Mouse (Mus musculus) hindbrain, postnatal 0 days (tissue): Measurements from ENCODE around the gene Gm21981. TPM values are rescaled to one million over a fixed set of nuclear protein-coding genes. Genes with fewer than 3 reads are reported as not detected.
A peak's percentile ranks its signal among the peaks of the same experiment; 100 is the strongest.

Experiments
- ATAC-seq: fragments of 200-750 bp; cut with Nextera tagmentation; 2 replicates; pipeline ENCODE4 v1.8.0; 2017; ENCODE audit warnings: mild to moderate bottlenecking, moderate TSS enrichment, moderate library complexity
- DNase-seq: peaks from one replicate; pipeline ENCODE4 v3.0.0-alpha.2; 2015; ENCODE audit warnings: low spot score
- H3K27ac ChIP-seq: fragments of 300-500 bp; sonication (generic); 2 replicates; pipeline ENCODE4 v1.5.1; 2014; ENCODE audit warnings: mild to moderate bottlenecking
- H3K27me3 ChIP-seq: fragments of 300-500 bp; sonication (generic); 2 replicates; pipeline ENCODE4 v1.6.1; 2014; ENCODE audit warnings: low read length, mixed read lengths; ENCODE audit not compliant: insufficient read depth
- H3K36me3 ChIP-seq: fragments of 300-500 bp; sonication (generic); 2 replicates; pipeline ENCODE4 v1.6.1; 2014; ENCODE audit warnings: low read length, mixed read lengths; ENCODE audit not compliant: insufficient read depth
- H3K4me1 ChIP-seq: fragments of 300-500 bp; sonication (generic); 2 replicates; pipeline ENCODE4 v1.6.1; 2014; ENCODE audit warnings: antibody characterized with exemption, low read length, mixed read lengths; ENCODE audit not compliant: insufficient read depth
- H3K4me2 ChIP-seq: fragments of 300-500 bp; sonication (generic); 2 replicates; pipeline ENCODE4 v1.6.1; 2014; ENCODE audit warnings: low read depth, mild to moderate bottlenecking, low read length, moderate library complexity, mixed read lengths
- H3K4me3 ChIP-seq: fragments of 300-500 bp; sonication (generic); 2 replicates; pipeline ENCODE4 v1.5.1; 2014; ENCODE audit warnings: low read length
- H3K9ac ChIP-seq: fragments of 300-500 bp; sonication (generic); replicated peaks from 2 replicates; pipeline ENCODE4 v1.6.1; 2014; ENCODE audit warnings: mild to moderate bottlenecking, low read length, moderate library complexity, mixed read lengths
- H3K9me3 ChIP-seq: fragments of 300-500 bp; sonication (generic); 2 replicates; pipeline ENCODE4 v1.6.1; 2016; ENCODE audit warnings: low read length, mixed read lengths
- CTCF ChIP-seq: IDR thresholded peaks from 2 replicates; pipeline ENCODE4 v1.5.1; 2016; ENCODE audit warnings: antibody characterized with exemption, control low read depth, low read depth
- WGBS: fragments of 180-500 bp; shearing (Covaris S2); extraction: QIAGEN DNeasy Blood & Tissue Kit; methylation state at CpG from one replicate; pipeline ENCODE4 v1.1.7; 2014; 5-methylcytosine and 5-hydroxymethylcytosine counted together
- polyA plus RNA-seq: library from polyadenylated mRNA; unstranded; fragments of >200 nt; fragmentation: Nextera tagmentation; extraction: Ambion mirVana; gene quantifications from 2 replicates; pipeline ENCODE4 v1.2.1, GENCODE M21; 2015
- total RNA-seq: library from RNA; depleted of rRNA; stranded (reverse); fragments of >200 nt; gene quantifications from 2 replicates; pipeline ENCODE4 v1.2.3, GENCODE M21; 2014

The Gm21981 gene
- total and polyA plus RNA-seq, 2 experiments from 2014 or later: 0.85 to 8.3 TPM

DNA sequence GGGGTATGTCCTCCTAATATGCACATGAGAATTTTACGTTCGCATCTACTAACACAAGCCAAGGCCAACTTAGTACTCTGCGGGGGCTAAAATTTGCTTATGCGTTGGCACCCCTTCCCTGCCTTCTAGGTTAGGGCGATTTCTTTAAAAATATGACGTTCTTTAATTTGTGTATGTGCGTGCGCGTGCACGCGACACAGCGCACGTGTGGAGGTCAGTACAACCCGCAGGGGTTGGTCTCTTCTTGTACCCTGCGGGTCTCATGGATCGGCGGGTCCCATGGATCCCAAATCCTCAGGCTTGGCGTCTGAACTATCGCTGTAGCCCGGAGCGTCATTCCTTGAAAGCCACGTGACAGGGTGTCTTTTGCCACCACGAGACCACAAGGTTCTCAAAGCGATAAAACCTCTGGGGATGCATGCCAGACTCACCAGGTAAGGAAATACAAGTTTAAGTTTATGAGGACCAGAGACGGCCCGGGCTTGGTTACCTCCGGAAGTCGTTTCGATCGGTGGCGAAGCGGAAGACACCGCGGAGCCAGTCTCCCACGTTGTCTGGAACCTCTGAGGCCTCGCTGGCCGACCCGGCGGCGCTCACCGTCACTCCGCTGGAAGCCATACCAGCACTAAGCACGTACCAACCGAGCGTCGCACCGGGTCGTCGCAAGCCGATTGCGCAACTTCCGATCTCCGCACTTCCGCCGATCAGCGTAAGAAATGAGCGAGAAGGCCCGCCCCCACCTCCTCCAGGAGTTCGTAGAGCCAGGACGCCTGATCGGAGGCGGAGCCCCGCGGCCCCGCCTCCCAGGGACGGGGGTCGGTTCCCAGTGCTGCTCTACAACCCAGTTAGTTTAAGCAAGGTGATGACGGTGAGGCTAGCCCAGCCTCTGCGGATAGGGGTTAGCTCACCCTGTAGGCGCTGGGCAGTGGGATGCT, 6.6 kb downstream of the Gm21981 start:
- Histone ChIP-seq H3K4me1 (peaks cover 11% of the 10 kb centered on the region), H3K27me3 (no peaks in the 10 kb centered on the region), H3K4me2 (peak overlapping the region; percentile 92), H3K9ac (peak overlapping the region; percentile 84), H3K27ac (peak overlapping the region; percentile 87), H3K9me3 (no peaks in the 10 kb centered on the region), H3K36me3 (peaks cover 18% of the 10 kb centered on the region), H3K4me3 (peak overlapping the region; percentile 58)
- ATAC-seq (peak; percentile 91), DNase-seq (peak; percentile 99)
- TF ChIP-seq CTCF: no peak
- 1% methylated on average over 70 of the region's 70 CpGs for WGBS

DNA sequence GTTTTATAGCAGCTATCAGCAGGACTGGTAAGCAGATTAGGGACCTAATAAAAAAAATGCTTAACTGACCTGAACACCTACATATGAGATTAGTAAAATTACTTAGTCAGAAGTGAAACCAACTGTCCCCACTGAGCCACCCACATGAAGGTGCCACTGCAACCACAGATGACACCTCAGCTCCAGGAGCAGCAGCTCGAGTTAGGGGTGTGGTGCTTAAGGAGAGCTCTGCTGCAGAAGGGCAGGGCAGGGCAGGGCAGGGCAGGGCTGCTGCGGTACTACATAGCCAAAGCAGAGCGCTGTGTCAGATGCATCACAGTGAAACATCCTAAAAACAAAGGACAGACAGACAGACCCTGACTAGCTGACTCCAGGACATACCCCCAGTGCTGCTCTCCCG, 11.4 kb downstream of the Gm21981 start:
- H3K27ac ChIP-seq: no peak overlapping the region
- DNase-seq (no peak), ATAC-seq (no peak)
- peaks cover 7% of the 10 kb centered on the region for H3K4me1 ChIP-seq
- no peak for TF ChIP-seq CTCF
- H3K4me2 ChIP-seq: no peak overlapping the region
- no peak overlapping the region for H3K4me3 ChIP-seq
- no peaks in the 10 kb centered on the region for H3K9me3 ChIP-seq
- H3K9ac ChIP-seq: no peak overlapping the region
- 87% methylated on average over 4 of the region's 4 CpGs for WGBS
- H3K36me3 ChIP-seq: peaks cover 62% of the 10 kb centered on the region
- H3K27me3 ChIP-seq: no peaks in the 10 kb centered on the region

DNA sequence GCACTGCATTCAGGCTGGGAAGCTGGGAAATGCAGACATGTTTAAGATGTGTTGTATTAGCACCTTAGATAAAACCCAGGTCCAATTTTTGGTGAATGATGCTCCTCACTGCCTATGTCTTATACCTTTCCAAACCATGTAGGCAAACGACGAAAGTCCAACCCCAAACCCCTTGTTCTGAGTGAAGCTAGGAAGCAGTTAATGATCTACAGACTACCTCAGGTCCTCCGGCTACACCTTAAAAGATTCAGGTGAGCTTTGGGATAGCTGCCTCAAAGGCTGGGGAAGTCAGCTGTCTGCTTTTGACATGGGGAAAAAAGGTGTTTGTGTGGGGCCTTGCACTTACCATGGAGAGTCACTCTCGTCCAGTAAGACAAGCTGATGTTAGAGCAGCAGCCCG, 15.6 kb downstream of the Gm21981 start:
- WGBS: 86% methylated on average over 5 of the region's 5 CpGs
- Histone ChIP-seq H3K9ac (no peak overlapping the region), H3K4me2 (no peak overlapping the region), H3K9me3 (no peaks in the 10 kb centered on the region), H3K4me3 (no peak overlapping the region), H3K27me3 (no peaks in the 10 kb centered on the region), H3K36me3 (peaks cover 57% of the 10 kb centered on the region), H3K27ac (no peak overlapping the region), H3K4me1 (no peaks in the 10 kb centered on the region)
- DNase-seq (no peak), ATAC-seq (no peak)
- TF ChIP-seq CTCF: no peak

DNA sequence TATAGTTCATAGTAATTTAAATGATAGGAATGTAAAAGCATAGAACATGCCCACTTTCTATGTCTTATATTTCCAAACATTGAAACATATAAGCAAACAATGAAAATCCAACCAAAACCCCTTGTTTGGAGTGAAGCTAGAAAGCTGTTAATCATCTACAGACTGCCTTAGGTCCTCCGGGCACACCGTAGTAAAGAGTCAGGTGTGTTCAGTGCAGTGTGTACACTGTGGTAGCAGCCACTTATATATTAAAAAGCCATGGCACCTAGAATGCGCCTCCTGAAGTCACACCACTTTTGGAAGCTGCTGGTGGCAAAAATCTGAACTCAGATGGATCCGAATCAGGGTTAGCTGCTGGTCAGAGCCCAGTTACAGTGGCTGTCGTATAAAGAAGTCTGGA, 16.0 kb downstream of the Gm21981 start:
- H3K36me3 ChIP-seq: peaks cover 52% of the 10 kb centered on the region
- WGBS: 97% methylated on average over 5 of the region's 5 CpGs

DNA sequence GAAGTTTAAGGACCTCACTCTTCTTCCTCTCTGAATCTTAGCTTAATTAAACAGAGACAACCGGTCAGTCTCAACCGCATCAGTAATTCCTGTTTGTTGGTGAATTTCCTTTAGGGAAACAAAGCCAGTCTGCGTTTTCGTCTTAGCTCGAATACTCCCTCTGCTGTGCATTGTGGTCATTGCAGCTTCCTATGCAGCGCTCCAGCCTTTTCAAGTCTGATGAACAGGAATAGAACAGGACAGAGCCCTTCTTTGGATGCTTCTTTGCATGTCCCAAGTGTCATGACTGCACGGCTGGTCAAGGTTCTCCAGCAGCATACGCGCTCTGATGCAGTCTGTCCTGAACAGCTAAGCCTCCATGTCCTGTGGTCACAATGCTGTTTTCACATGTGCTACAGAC, 17.7 kb downstream of the Gm21981 start:
- Histone ChIP-seq H3K9ac (no peak overlapping the region), H3K4me3 (no peak overlapping the region), H3K36me3 (peaks cover 40% of the 10 kb centered on the region), H3K9me3 (no peaks in the 10 kb centered on the region), H3K4me2 (no peak overlapping the region), H3K27me3 (no peaks in the 10 kb centered on the region), H3K27ac (no peak overlapping the region), H3K4me1 (0 out of 2 replicates have a peak, but pooled peaks cover 5% of the 10 kb centered on the region)
- ATAC-seq: no peak
- peak; percentile 94 for TF ChIP-seq CTCF
- WGBS: 18% methylated on average over 9 of the region's 9 CpGs
- peak; percentile 89 for DNase-seq

More for the DNA sequence above, 16.0 kb downstream of the Gm21981 start:
- no peaks in the 10 kb centered on the region for H3K4me1 ChIP-seq
- no peak overlapping the region for H3K9ac ChIP-seq
- ATAC-seq (no peak), DNase-seq (no peak)
- H3K27me3 ChIP-seq: no peaks in the 10 kb centered on the region
- no peaks in the 10 kb centered on the region for H3K9me3 ChIP-seq
- H3K27ac ChIP-seq: no peak overlapping the region
- no peak overlapping the region for H3K4me2 ChIP-seq
- TF ChIP-seq CTCF: no peak
- no peak overlapping the region for H3K4me3 ChIP-seq

DNA sequence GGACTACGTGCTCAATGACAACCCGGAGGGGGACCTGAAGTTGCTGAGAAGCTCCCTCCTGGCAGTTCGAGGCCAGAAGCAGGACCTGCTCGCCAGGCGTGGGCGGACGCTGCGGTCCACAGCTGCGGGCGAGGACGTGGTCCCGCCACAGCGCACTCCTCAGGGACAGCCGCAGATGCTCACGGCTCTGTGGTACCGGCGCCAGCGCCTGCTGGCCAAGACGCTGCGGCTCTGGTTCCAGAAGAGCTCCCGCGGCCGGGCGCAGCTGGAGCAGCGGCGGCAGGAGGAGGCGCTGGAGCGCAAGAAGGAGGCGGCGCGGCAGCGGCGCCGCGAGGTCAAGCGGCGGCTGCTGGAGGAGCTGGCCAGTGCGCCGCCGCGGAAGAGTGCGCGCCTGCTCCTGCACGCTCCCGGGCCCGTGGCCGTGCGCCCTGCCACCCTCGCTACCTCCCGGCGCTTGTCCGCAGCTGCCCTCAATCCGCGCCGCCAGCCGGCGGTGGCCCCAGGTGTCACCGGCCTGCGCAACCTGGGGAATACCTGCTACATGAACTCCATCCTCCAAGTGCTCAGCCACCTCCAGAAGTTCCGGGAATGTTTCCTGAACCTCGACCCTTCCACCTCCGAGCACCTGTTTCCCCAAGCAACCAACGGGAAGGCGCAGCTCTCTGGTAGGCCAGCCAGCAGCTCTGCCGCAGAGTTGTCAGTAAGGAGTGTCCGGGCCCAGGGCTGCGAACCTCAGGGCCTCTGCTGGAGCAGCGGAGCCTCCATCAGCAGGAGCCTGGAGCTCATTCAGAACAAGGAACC, 21.7 kb downstream of the Gm21981 start:
- WGBS: 6% methylated on average over 57 of the region's 68 CpGs
- no peaks in the 10 kb centered on the region for H3K27me3 ChIP-seq
- peak; percentile 61 for ATAC-seq
- H3K9ac ChIP-seq: peak overlapping the region; percentile 10
- H3K27ac ChIP-seq: no peak overlapping the region
- peak overlapping the region; percentile 69 for H3K4me2 ChIP-seq
- H3K36me3 ChIP-seq: no peaks in the 10 kb centered on the region
- peak; percentile 77 for DNase-seq
- 0 out of 2 replicates have a peak, but pooled peaks have one; percentile 4 for TF ChIP-seq CTCF
- 0 out of 2 replicates have a peak, but pooled peaks cover 5% of the 10 kb centered on the region for H3K4me1 ChIP-seq
- H3K4me3 ChIP-seq: peak overlapping the region; percentile 26
- H3K9me3 ChIP-seq: no peaks in the 10 kb centered on the region
